In the genomic region with DNA sequence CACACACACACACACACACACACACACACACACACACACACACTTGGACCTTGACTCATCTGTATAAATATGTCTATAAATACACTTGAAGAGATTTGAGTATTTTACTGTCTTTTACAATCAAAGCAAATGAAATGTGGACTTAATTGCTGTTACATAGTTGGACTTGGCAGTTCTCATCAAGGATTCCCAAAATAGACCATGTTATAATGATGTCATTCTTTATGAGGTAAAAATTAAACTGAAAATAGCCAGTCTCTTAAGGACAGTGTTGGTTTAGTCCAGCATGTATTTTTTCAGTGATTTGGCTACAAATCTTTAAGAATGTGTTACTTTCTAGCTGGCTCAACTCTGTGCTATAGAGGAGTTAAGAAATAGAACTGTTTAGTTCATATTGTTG, we compare ENCODE assay signal across 26 mouse cellular contexts.
DNase-seq lines count a peak whose midpoint lies in the region; ATAC-seq and TF ChIP-seq lines count a peak whose summit lies in the region.
"Had no signal": no experiment of that assay in that cellular context is flagged by ENCODE, and none has a peak within 500 bp of the region (broad histone marks: within the 10 kb centered on the region; RNA-seq: fewer than 3 reads in every experiment).

No protein-coding gene starts in this region.

- H3K27me3 ChIP-seq in forebrain, postnatal 0 days (ENCODE audit: insufficient read depth, low read length): no peaks in the 10 kb centered on the region
- no peaks in the 10 kb centered on the region for H3K27me3 ChIP-seq in forebrain, embryonic 15.5 days
- H3K27me3 ChIP-seq in heart, postnatal 0 days (ENCODE audit: control insufficient read depth, insufficient read depth, low read length): no peaks in the 10 kb centered on the region
- H3K27me3 ChIP-seq in lung, embryonic 14.5 days (ENCODE audit: insufficient read depth, low read length): no peaks in the 10 kb centered on the region
- H3K27me3 ChIP-seq: CH12.LX; embryonic facial prominence, embryonic 13.5 days; embryonic facial prominence, embryonic 15.5 days; forebrain, embryonic 12.5 days had no signal

- intact Hi-C loops in heart, postnatal 36 days (cut with DNase I): no loop called here

- no peaks in the 10 kb centered on the region for H3K4me1 ChIP-seq in forebrain, postnatal 0 days (ENCODE audit: insufficient read depth)
- no peaks in the 10 kb centered on the region for H3K4me1 ChIP-seq in forebrain, embryonic 15.5 days
- no peaks in the 10 kb centered on the region for H3K4me1 ChIP-seq in heart, postnatal 0 days (ENCODE audit: control insufficient read depth, insufficient read depth)
- no peaks in the 10 kb centered on the region for H3K4me1 ChIP-seq in lung, embryonic 14.5 days (ENCODE audit: insufficient read depth)
- H3K4me1 ChIP-seq: embryonic facial prominence, embryonic 13.5 days; embryonic facial prominence, embryonic 15.5 days; forebrain, embryonic 10.5 days; forebrain, embryonic 12.5 days had no signal

- TF ChIP-seq EP300 in heart, postnatal 0 days (IDR thresholded peaks at IDR 0.05; ENCODE audit: low read depth): no peak

- H3K9me3 ChIP-seq in forebrain, postnatal 0 days (ENCODE audit: low read length): no peaks in the 10 kb centered on the region
- no peaks in the 10 kb centered on the region for H3K9me3 ChIP-seq in forebrain, embryonic 15.5 days
- no peaks in the 10 kb centered on the region for H3K9me3 ChIP-seq in heart, postnatal 0 days (replicated peaks; ENCODE audit: control insufficient read depth, low read length)
- no peaks in the 10 kb centered on the region for H3K9me3 ChIP-seq in lung, embryonic 14.5 days (ENCODE audit: low read depth, low read length)
- H3K9me3 ChIP-seq: embryonic facial prominence, embryonic 13.5 days; embryonic facial prominence, embryonic 15.5 days; forebrain, embryonic 10.5 days; forebrain, embryonic 12.5 days; G1E had no signal

- no peak for TF ChIP-seq CTCF in forebrain, postnatal 0 days (IDR thresholded peaks at IDR 0.05; ENCODE audit: low read depth)
- TF ChIP-seq CTCF in heart, postnatal 0 days (IDR thresholded peaks at IDR 0.05; ENCODE audit: low read depth): no peak
- TF ChIP-seq CTCF in lung, embryonic 14.5 days (IDR thresholded peaks at IDR 0.05; ENCODE audit: low read depth): no peak

- ATAC-seq in forebrain, postnatal 0 days: peak; percentile 23; the same call in 1 of the 2 replicates
- no peak for ATAC-seq in forebrain, embryonic 15.5 days (replicated peaks)
- ATAC-seq in heart, postnatal 0 days (ENCODE audit: insufficient read depth, low read depth): peak; percentile 60; the same call in 1 of the 2 replicates
- ATAC-seq in lung, embryonic 14.5 days (ENCODE audit: insufficient read depth): no peak
- ATAC-seq: CD4-positive, CD25-positive, alpha-beta regulatory T cell, adult 4 months; forebrain, embryonic 14.5 days had no signal

- H3K27ac ChIP-seq in forebrain, postnatal 0 days (ENCODE audit: low read depth, low read length): no peak overlapping the region
- H3K27ac ChIP-seq in forebrain, embryonic 15.5 days (replicated peaks): no peak overlapping the region
- no peak overlapping the region for H3K27ac ChIP-seq in heart, postnatal 0 days (ENCODE audit: low read depth)
- H3K27ac ChIP-seq in lung, embryonic 14.5 days (ENCODE audit: low read depth): no peak overlapping the region
- H3K27ac ChIP-seq: embryonic facial prominence, embryonic 13.5 days; embryonic facial prominence, embryonic 15.5 days; forebrain, embryonic 10.5 days; forebrain, embryonic 12.5 days had no signal

- no peak for DNase-seq in forebrain, postnatal 0 days
- peak; percentile 57 for DNase-seq in heart, postnatal 0 days (ENCODE audit: low spot score)
- no peak for DNase-seq in heart, postnatal 36 days
- DNase-seq in lung, embryonic 14.5 days: peak; percentile 4
- DNase-seq in lung, postnatal 36 days: no peak
- DNase-seq: adrenal gland, adult 2 months; adrenal gland, postnatal 10 days; adrenal gland, postnatal 25 days; B cell, adult 2 months; cerebellum, adult 11 months; cerebellum, adult 18-20 months; cerebellum, adult 8-10 months; cerebellum, adult 9-11 months; cerebellum, postnatal 14 days; cerebellum, postnatal 36 days; embryo, embryonic 11 days had no signal

- no peak overlapping the region for H3K4me3 ChIP-seq in forebrain, postnatal 0 days (ENCODE audit: low read depth, low read length)
- no peak overlapping the region for H3K4me3 ChIP-seq in forebrain, embryonic 15.5 days
- H3K4me3 ChIP-seq in heart, postnatal 0 days (ENCODE audit: low read depth, low read length): no peak overlapping the region
- H3K4me3 ChIP-seq in lung, embryonic 14.5 days (ENCODE audit: low read depth, low read length): no peak overlapping the region
- H3K4me3 ChIP-seq: embryonic facial prominence, embryonic 13.5 days; embryonic facial prominence, embryonic 15.5 days; erythroblast, embryonic 14.5 days; forebrain, embryonic 10.5 days; forebrain, embryonic 12.5 days had no signal

- H3K9ac ChIP-seq in forebrain, postnatal 0 days: no peak overlapping the region
- no peak overlapping the region for H3K9ac ChIP-seq in forebrain, embryonic 15.5 days (replicated peaks)
- no peak overlapping the region for H3K9ac ChIP-seq in heart, postnatal 0 days (replicated peaks; ENCODE audit: low read depth, low read length)
- no peak overlapping the region for H3K9ac ChIP-seq in lung, embryonic 14.5 days
- H3K9ac ChIP-seq: embryonic facial prominence, embryonic 13.5 days; embryonic facial prominence, embryonic 15.5 days; forebrain, embryonic 12.5 days had no signal

- no peak overlapping the region for H3K4me2 ChIP-seq in forebrain, postnatal 0 days (ENCODE audit: low read depth)
- no peak overlapping the region for H3K4me2 ChIP-seq in forebrain, embryonic 15.5 days (replicated peaks)
- no peak overlapping the region for H3K4me2 ChIP-seq in heart, postnatal 0 days (ENCODE audit: low read depth, low read length)
- H3K4me2 ChIP-seq in lung, embryonic 14.5 days: no peak overlapping the region
- H3K4me2 ChIP-seq: embryonic facial prominence, embryonic 13.5 days; embryonic facial prominence, embryonic 15.5 days; forebrain, embryonic 12.5 days had no signal

- H3K36me3 ChIP-seq in forebrain, postnatal 0 days (ENCODE audit: insufficient read depth): no peaks in the 10 kb centered on the region
- no peaks in the 10 kb centered on the region for H3K36me3 ChIP-seq in forebrain, embryonic 15.5 days
- H3K36me3 ChIP-seq in heart, postnatal 0 days (replicated peaks; ENCODE audit: control insufficient read depth, insufficient read depth, low read length): no peaks in the 10 kb centered on the region
- no peaks in the 10 kb centered on the region for H3K36me3 ChIP-seq in lung, embryonic 14.5 days (ENCODE audit: insufficient read depth)
- H3K36me3 ChIP-seq: embryonic facial prominence, embryonic 13.5 days; embryonic facial prominence, embryonic 15.5 days; forebrain, embryonic 10.5 days; forebrain, embryonic 12.5 days; G1E had no signal

Comparison
In these comparisons a context has a peak if more than half of its experiments do, and no peak if none do; other contexts are left out.
1. ATAC-seq: peak in forebrain, postnatal 0 days (single experiment) and heart, postnatal 0 days (single experiment); none in forebrain, embryonic 15.5 days (single experiment) and lung, embryonic 14.5 days (single experiment).
2. DNase-seq: peak in heart, postnatal 0 days (single experiment) and lung, embryonic 14.5 days (single experiment); none in forebrain, postnatal 0 days (single experiment), heart, postnatal 36 days (0 of 2) and lung, postnatal 36 days (single experiment).